Mouse (Mus musculus) spleen, postnatal 10 days (tissue): ENCODE measurements around the gene Sec14l1.
"Not testable (repeated sequence)": the region's sequence is repeated elsewhere in the genome, so short reads cannot be mapped to it uniquely, and the experiment has no call there.

Source experiments
- DNase-seq, 2 experiments: peaks; one replicate each; pipeline ENCODE4 v3.0.0; 2021 to 2022; ENCODE audit warnings: low spot score in 2 of 2

The Sec14l1 gene

GRCm38 (mm10) chr11:117114592-117115345 is at the start of gene Sec14l1:
Gene Sec14l1 (plus strand): TSS chr11:117115168.
- DNase-seq = peak; percentile 99 to 100

- not testable (repeated sequence) for DNase-seq
Measured at GRCm38 (mm10) chr11:117065602-117066001, 49.4 kb upstream of the Sec14l1 start.

GRCm38 (mm10) chr11:117066738-117067137 is 48.2 kb upstream of the Sec14l1 start:
- DNase-seq = no peak

GRCm38 (mm10) chr11:117068332-117068731 is 46.6 kb upstream of the Sec14l1 start:
- no peak for DNase-seq

- DNase-seq = no peak
Measured at GRCm38 (mm10) chr11:117069027-117069426, 45.9 kb upstream of the Sec14l1 start.

- no peak for DNase-seq
Measured at GRCm38 (mm10) chr11:117070711-117071110, 44.3 kb upstream of the Sec14l1 start.

GRCm38 (mm10) chr11:117072128-117072527 is 42.8 kb upstream of the Sec14l1 start:
- peak; percentile 78 to 89 for DNase-seq

- no peak for DNase-seq
Measured at GRCm38 (mm10) chr11:117073426-117073825, 41.5 kb upstream of the Sec14l1 start.

GRCm38 (mm10) chr11:117076576-117077196 is 38.3 kb upstream of the Sec14l1 start:
- peak; percentile 71 to 89 for DNase-seq

GRCm38 (mm10) chr11:117077227-117077626 is 37.7 kb upstream of the Sec14l1 start:
- DNase-seq = peak in 1 of 2 experiments; percentile 26

- DNase-seq = no peak
Measured at GRCm38 (mm10) chr11:117077902-117078301, 37.1 kb upstream of the Sec14l1 start.

- no peak for DNase-seq
Measured at GRCm38 (mm10) chr11:117078637-117079240, 36.2 kb upstream of the Sec14l1 start.

- DNase-seq = no peak
Measured at GRCm38 (mm10) chr11:117079651-117080190, 35.2 kb upstream of the Sec14l1 start.

GRCm38 (mm10) chr11:117080209-117080608 is 34.8 kb upstream of the Sec14l1 start:
- DNase-seq = no peak

GRCm38 (mm10) chr11:117081165-117082064 is 33.6 kb upstream of the Sec14l1 start:
- peak; percentile 54 to 68 for DNase-seq

GRCm38 (mm10) chr11:117082353-117082934 is 32.5 kb upstream of the Sec14l1 start:
- DNase-seq = no peak

- no peak for DNase-seq
Measured at GRCm38 (mm10) chr11:117083052-117083881, 31.7 kb upstream of the Sec14l1 start.

GRCm38 (mm10) chr11:117083882-117084260 is 31.1 kb upstream of the Sec14l1 start:
- not testable (repeated sequence) for DNase-seq

- no peak for DNase-seq
Measured at GRCm38 (mm10) chr11:117086215-117086614, 28.8 kb upstream of the Sec14l1 start.
